Comparison of ENCODE assay signal across 14 mouse cellular contexts in genomic region chr12:106529175-106529574, GRCm38 (mm10).
DNase-seq lines count a peak whose midpoint lies in the region; ATAC-seq lines count a peak whose summit lies in the region.
"Had no signal": no experiment of that assay in that cellular context is flagged by ENCODE, and none has a peak within 500 bp of the region (broad histone marks: within the 10 kb centered on the region; RNA-seq: fewer than 3 reads in every experiment).

No protein-coding gene starts in this region.

- no peak overlapping the region for H3K4me3 ChIP-seq in midbrain, embryonic 11.5 days (ENCODE audit: low read depth, low read length)
- H3K4me3 ChIP-seq in midbrain, embryonic 10.5 days, result no peak overlapping the region
- no peak overlapping the region for H3K4me3 ChIP-seq in midbrain, embryonic 15.5 days
- H3K4me3 ChIP-seq: heart, embryonic 12.5 days; myocyte had no signal

- peaks cover 6% of the 10 kb centered on the region for H3K4me1 ChIP-seq in midbrain, embryonic 11.5 days (ENCODE audit: control insufficient read depth, insufficient read depth, low read length)
- peaks cover 17% of the 10 kb centered on the region for H3K4me1 ChIP-seq in midbrain, embryonic 10.5 days
- peaks cover 12% of the 10 kb centered on the region for H3K4me1 ChIP-seq in midbrain, embryonic 15.5 days

- no peak for ATAC-seq in midbrain, embryonic 11.5 days (ENCODE audit: low FRiP score)
- peak; percentile 24 for ATAC-seq in midbrain, embryonic 15.5 days (replicated peaks)
- ATAC-seq: hindbrain, embryonic 16.5 days had no signal

- no peak overlapping the region for H3K4me2 ChIP-seq in midbrain, embryonic 11.5 days
- H3K4me2 ChIP-seq in midbrain, embryonic 15.5 days, result no peak overlapping the region

- no peaks in the 10 kb centered on the region for H3K27me3 ChIP-seq in midbrain, embryonic 11.5 days (ENCODE audit: control insufficient read depth, insufficient read depth, low read length)
- H3K27me3 ChIP-seq in midbrain, embryonic 10.5 days (ENCODE audit: low read depth, poor library complexity, severe bottlenecking), result peaks cover 20% of the 10 kb centered on the region
- no peaks in the 10 kb centered on the region; the same call in 1 of the 2 replicates for H3K27me3 ChIP-seq in midbrain, embryonic 15.5 days (replicated peaks)

- no peaks in the 10 kb centered on the region for H3K36me3 ChIP-seq in midbrain, embryonic 11.5 days (ENCODE audit: control insufficient read depth, insufficient read depth, low read length)
- no peaks in the 10 kb centered on the region for H3K36me3 ChIP-seq in midbrain, embryonic 10.5 days
- H3K36me3 ChIP-seq in midbrain, embryonic 15.5 days (replicated peaks), result no peaks in the 10 kb centered on the region
- H3K36me3 ChIP-seq: G1E; heart, embryonic 12.5 days had no signal

- no peak overlapping the region for H3K27ac ChIP-seq in midbrain, embryonic 11.5 days (ENCODE audit: low read depth, low read length)
- H3K27ac ChIP-seq in midbrain, embryonic 10.5 days (replicated peaks), result no peak overlapping the region
- H3K27ac ChIP-seq in midbrain, embryonic 15.5 days, result no peak overlapping the region
- H3K27ac ChIP-seq: liver, embryonic 14.5 days had no signal

- no peaks in the 10 kb centered on the region for H3K9me3 ChIP-seq in midbrain, embryonic 11.5 days (ENCODE audit: control insufficient read depth, low read length)
- H3K9me3 ChIP-seq in midbrain, embryonic 10.5 days (replicated peaks), result peaks cover 6% of the 10 kb centered on the region; the same call in 1 of the 2 replicates
- no peaks in the 10 kb centered on the region for H3K9me3 ChIP-seq in midbrain, embryonic 15.5 days

- no peak overlapping the region for H3K9ac ChIP-seq in midbrain, embryonic 11.5 days (ENCODE audit: low read length)
- H3K9ac ChIP-seq in midbrain, embryonic 15.5 days, result no peak overlapping the region
- H3K9ac ChIP-seq: heart, embryonic 12.5 days; liver, embryonic 14.5 days had no signal

- DNase-seq in cerebellum, postnatal 10 days, result peak; percentile 67 to 79
- no peak for DNase-seq in cerebellum, adult 9-11 months
- peak; percentile 62 for DNase-seq in midbrain, embryonic 11.5 days (ENCODE audit: low spot score, missing footprints)
- DNase-seq in midbrain, embryonic 10.5 days (ENCODE audit: low spot score), result no peak
- DNase-seq in urinary bladder, adult 2 months (ENCODE audit: low spot score), result no peak
- DNase-seq in gastrocnemius, postnatal 25 days, result no peak
- DNase-seq in heart, postnatal 4 days, result no peak
- DNase-seq: cerebellum, adult 2 months had no signal

- 59% methylated on average over 11 of the region's 11 CpGs for WGBS in midbrain, embryonic 11.5 days
- 60% methylated on average over 11 of the region's 11 CpGs for WGBS in midbrain, embryonic 10.5 days
- WGBS in midbrain, embryonic 15.5 days, result 33% methylated on average over 11 of the region's 11 CpGs

Comparison
In these comparisons a context has a peak if more than half of its experiments do, and no peak if none do; other contexts are left out.
1. DNase-seq: peak in cerebellum, postnatal 10 days (2 of 2) and midbrain, embryonic 11.5 days (single experiment); none in cerebellum, adult 9-11 months (single experiment), midbrain, embryonic 10.5 days (single experiment), urinary bladder, adult 2 months (single experiment), gastrocnemius, postnatal 25 days (single experiment) and heart, postnatal 4 days (single experiment).